ENCODE assay signal across 8 mouse cellular contexts in genomic region chr8:80878801-80879425, GRCm38 (mm10). TPM values are rescaled to one million over a fixed set of nuclear protein-coding genes. Genes with fewer than 3 reads are reported as not detected.
DNase-seq lines count a peak whose midpoint lies in the region; ATAC-seq and TF ChIP-seq lines count a peak whose summit lies in the region.

No protein-coding gene starts in this region.

- 0 out of 2 replicates have a peak, but pooled peaks cover 4% of the 10 kb centered on the region for H3K27me3 ChIP-seq in forebrain, embryonic 12.5 days
- no peaks in the 10 kb centered on the region for H3K27me3 ChIP-seq in lung, postnatal 0 days (replicated peaks; ENCODE audit: insufficient read depth, low read length)

- H3K27ac ChIP-seq in forebrain, embryonic 12.5 days: peak overlapping the region; percentile 94; the same call in 1 of the 2 replicates
- H3K27ac ChIP-seq in lung, postnatal 0 days (ENCODE audit: low read length): peak overlapping the region; percentile 99

- H3K9me3 ChIP-seq in forebrain, embryonic 12.5 days: no peaks in the 10 kb centered on the region
- no peaks in the 10 kb centered on the region for H3K9me3 ChIP-seq in lung, postnatal 0 days (ENCODE audit: low read length)

- peak overlapping the region; percentile 81 for H3K9ac ChIP-seq in forebrain, embryonic 12.5 days
- H3K9ac ChIP-seq in lung, postnatal 0 days (replicated peaks; ENCODE audit: low read depth): peak overlapping the region; percentile 82

- H3K36me3 ChIP-seq in forebrain, embryonic 12.5 days (replicated peaks): no peaks in the 10 kb centered on the region
- no peaks in the 10 kb centered on the region for H3K36me3 ChIP-seq in lung, postnatal 0 days (ENCODE audit: insufficient read depth, low read length)

- intact Hi-C loops in heart, postnatal 14 days (cut with DNase I): loop anchor here (1.0 to 5.0 kb wide), 4 partner anchors 66 to 126 kb away; no protein-coding TSS in a partner anchor

- ATAC-seq in forebrain, embryonic 12.5 days (ENCODE audit: low FRiP score): no peak
- no peak for ATAC-seq in lung, postnatal 0 days
- no peak for ATAC-seq in activated CD4-positive, CD25-positive, alpha-beta regulatory T cell, adult 4 months

- DNase-seq in 3T3-L1 (ENCODE audit: low read depth, low spot score): peak; percentile 75
- DNase-seq in adrenal gland, adult 8-10 months: peak; percentile 55
- peak; percentile 75 to 80 for DNase-seq in heart, postnatal 14 days
- peak; percentile 79 to 86 for DNase-seq in kidney, postnatal 4 days
- peak; percentile 84 for DNase-seq in lung, postnatal 0 days (ENCODE audit: low spot score)
- peak; percentile 52 for DNase-seq in ovary, postnatal 14 days (ENCODE audit: low spot score)

- TF ChIP-seq CTCF in lung, postnatal 0 days (IDR thresholded peaks at IDR 0.05): peak; percentile 68

- peak overlapping the region; percentile 78 for H3K4me3 ChIP-seq in forebrain, embryonic 12.5 days (replicated peaks)
- peak overlapping the region; percentile 91 for H3K4me3 ChIP-seq in lung, postnatal 0 days (ENCODE audit: low read depth, low read length)

- peaks cover 23% of the 10 kb centered on the region for H3K4me1 ChIP-seq in forebrain, embryonic 12.5 days
- H3K4me1 ChIP-seq in lung, postnatal 0 days (ENCODE audit: insufficient read depth, low read depth, low read length): peaks cover 5% of the 10 kb centered on the region

- 1% methylated on average over 26 of the region's 26 CpGs for WGBS in forebrain, embryonic 12.5 days
- WGBS in lung, postnatal 0 days: under 1% methylated on average over 26 of the region's 26 CpGs

- no peak for TF ChIP-seq EP300 in lung, postnatal 0 days (IDR thresholded peaks at IDR 0.05)

- H3K4me2 ChIP-seq in forebrain, embryonic 12.5 days: peak overlapping the region; percentile 61
- H3K4me2 ChIP-seq in lung, postnatal 0 days (replicated peaks; ENCODE audit: low read depth, low read length): peak overlapping the region; percentile 69

RNA-seq across cellular contexts. Expression of gene Gab1, which starts 1.4 kb away (rescaled TPM):
- total RNA-seq in adrenal gland, adult 8-10 months (2022): 10 to 100 TPM; 20.6 to 28.4 (median 22.0) TPM
- polyA plus RNA-seq in forebrain, embryonic 12.5 days (2016; fragmentation: Nextera tagmentation; extraction: Ambion mirVana): 15.3 and 15.6 TPM in 2 replicates
- total RNA-seq in heart, postnatal 14 days (2021): 10 to 100 TPM; 35.5 to 40.0 TPM
- polyA plus RNA-seq in lung, postnatal 0 days (2015; fragmentation: Nextera tagmentation; extraction: Ambion mirVana): 16.9 and 18.9 TPM in 2 replicates
- polyA plus RNA-seq in activated CD4-positive, CD25-positive, alpha-beta regulatory T cell, adult 4 months (2017; shearing (Covaris generic)): under 1 TPM in 1 of 2 experiments, not detected in 1; 0.15 TPM

Comparison
In these comparisons a context has a peak if more than half of its experiments do, and no peak if none do; other contexts are left out.
1. RNA of gene Gab1, which starts 1.4 kb away (polyA plus RNA-seq): 16.9 to 18.9 TPM in lung, postnatal 0 days and 15.3 to 15.6 TPM in forebrain, embryonic 12.5 days; 0.15 TPM in activated CD4-positive, CD25-positive, alpha-beta regulatory T cell, adult 4 months; every median in the first group is over 10 times any median in the second.
2. Peak in every context shown above with its lines, with median percentiles within 50 percentile points of each other: DNase-seq.